In genomic region chr9:42214116-42214515, GRCm38 (mm10) we compare ENCODE assay signal across 21 mouse cellular contexts.
"Had no signal": no experiment of that assay in that cellular context is flagged by ENCODE, and none has a peak within 500 bp of the region (broad histone marks: within the 10 kb centered on the region; RNA-seq: fewer than 3 reads in every experiment).

No protein-coding gene starts in this region.

- H3K36me3 ChIP-seq: midbrain, embryonic 10.5 days; midbrain, embryonic 12.5 days; neural tube, embryonic 13.5 days; neural tube, embryonic 15.5 days; stomach, embryonic 15.5 days had no signal

- H3K9me3 ChIP-seq: midbrain, embryonic 10.5 days; midbrain, embryonic 12.5 days; neural tube, embryonic 15.5 days; stomach, embryonic 15.5 days had no signal

- H3K4me3 ChIP-seq: midbrain, embryonic 10.5 days; midbrain, embryonic 12.5 days; myocyte; neural tube, embryonic 13.5 days; neural tube, embryonic 15.5 days; stomach, embryonic 15.5 days had no signal

- H3K27ac ChIP-seq: midbrain, embryonic 10.5 days; midbrain, embryonic 12.5 days; neural tube, embryonic 13.5 days; neural tube, embryonic 15.5 days; stomach, embryonic 15.5 days; stomach, postnatal 0 days had no signal

- H3K4me1 ChIP-seq: midbrain, embryonic 12.5 days; stomach, embryonic 15.5 days had no signal

- ATAC-seq: midbrain, embryonic 16.5 days had no signal

- H3K27me3 ChIP-seq: midbrain, embryonic 12.5 days; neural tube, embryonic 13.5 days; neural tube, embryonic 15.5 days; stomach, embryonic 15.5 days had no signal

- H3K9ac ChIP-seq: lung, embryonic 14.5 days; midbrain, embryonic 12.5 days; neural tube, embryonic 13.5 days; neural tube, embryonic 15.5 days; stomach, embryonic 15.5 days had no signal

- DNase-seq: lung, adult 18-20 months; lung, embryonic 14.5 days; lung, postnatal 10 days; lung, postnatal 4 days; midbrain, embryonic 14.5 days; retina, postnatal 1 day; right cerebral cortex, adult 18-20 months; right cerebral cortex, postnatal 25 days; right cerebral cortex, postnatal 4 days; spleen, adult 18-20 months; thymus, adult 2 months; thymus, postnatal 25 days; thymus, postnatal 4 days had no signal

- H3K4me2 ChIP-seq: lung, embryonic 14.5 days; midbrain, embryonic 12.5 days; neural tube, embryonic 13.5 days; neural tube, embryonic 15.5 days; stomach, embryonic 15.5 days had no signal
